Mouse (Mus musculus): Measurements from ENCODE around the gene Lce3f.

The Lce3f gene

GRCm38 (mm10) chr3:92991926-92992325 is at the start of gene Lce3f:
Gene Lce3f, plus strand, starts transcription at chr3:92992226.
- no peak for DNase-seq

- no peak for DNase-seq
Observed at GRCm38 (mm10) chr3:92944186-92944585, 47.8 kb upstream of the Lce3f start, which contains the start of gene Lce3c. Gene Lce3c, plus strand, starts transcription at chr3:92944486.

GRCm38 (mm10) chr3:92957090-92957489 is 34.9 kb upstream of the Lce3f start, which contains the start of gene Lce3d:
Gene Lce3d, plus strand, starts transcription at chr3:92957390.
- DNase-seq, result no peak

- DNase-seq, result no peak
Observed at GRCm38 (mm10) chr3:92966761-92967160, 25.3 kb upstream of the Lce3f start, which contains the start of gene Lce3e. Gene Lce3e, plus strand, starts transcription at chr3:92967061.

- DNase-seq, result no peak
Observed at GRCm38 (mm10) chr3:92978484-92978883, 13.5 kb upstream of the Lce3f start.

GRCm38 (mm10) chr3:92998691-92999090 is 6.7 kb downstream of the Lce3f start:
- peak; percentile 65 to 85 for DNase-seq

- DNase-seq, result no peak
Observed at GRCm38 (mm10) chr3:93000621-93001020, 8.6 kb downstream of the Lce3f start.

GRCm38 (mm10) chr3:93002843-93003242 is 10.8 kb downstream of the Lce3f start:
- DNase-seq, result no peak

GRCm38 (mm10) chr3:93014378-93014801 is 22.4 kb downstream of the Lce3f start:
- peak; percentile 10 to 15 for DNase-seq

GRCm38 (mm10) chr3:93014871-93015270 is 22.8 kb downstream of the Lce3f start:
- DNase-seq, result no peak

GRCm38 (mm10) chr3:93015460-93016104 is 23.6 kb downstream of the Lce3f start, which contains the start of gene Crct1:
Gene Crct1, minus strand, starts transcription at chr3:93015687.
- no peak for DNase-seq

GRCm38 (mm10) chr3:93018960-93019359 is 26.9 kb downstream of the Lce3f start, which contains the start of gene Lce1m:
Gene Lce1m, minus strand, starts transcription at chr3:93019060.
- no peak for DNase-seq

- no peak for DNase-seq
Observed at GRCm38 (mm10) chr3:93021171-93021570, 29.1 kb downstream of the Lce3f start.

- no peak for DNase-seq
Observed at GRCm38 (mm10) chr3:93023411-93024184, 31.6 kb downstream of the Lce3f start.

GRCm38 (mm10) chr3:93025486-93025885 is 33.5 kb downstream of the Lce3f start:
- no peak for DNase-seq

- DNase-seq, result peak in 1 of 2 experiments; percentile 24
Observed at GRCm38 (mm10) chr3:93031450-93031849, 39.4 kb downstream of the Lce3f start.

Measured in cerebellum, postnatal 25 days (tissue).